Mouse (Mus musculus): Measurements from ENCODE around the gene Lsm12. TPM values are rescaled to one million over a fixed set of nuclear protein-coding genes. Genes with fewer than 3 reads are reported as not detected.
"Not testable (repeated sequence)": the region's sequence is repeated elsewhere in the genome, so short reads cannot be mapped to it uniquely, and the experiment has no call there.

Lsm12 gene
- polyA plus RNA-seq, 1 experiment from 2014 or later: 92.6 TPM

GRCm38 (mm10) chr11:102184253-102184645 is 847 bp downstream of the Lsm12 start:
- no peaks in the 10 kb centered on the region for H3K9me3 ChIP-seq (replicated peaks)
- H3K4me3 ChIP-seq (replicated peaks): peak overlapping the region; percentile 84
- H3K4me1 ChIP-seq (replicated peaks): peaks cover 55% of the 10 kb centered on the region
- peak overlapping the region; percentile 93 for H3K9ac ChIP-seq
- peaks cover 34% of the 10 kb centered on the region for H3K36me3 ChIP-seq
- 3% methylated on average over 7 of the region's 7 CpGs for WGBS (ENCODE audit: insufficient replicate concordance)
- H3K27ac ChIP-seq: peak overlapping the region; percentile 89
- ATAC-seq (ENCODE audit: low read depth) (no peak), DNase-seq (peak; percentile 11)
- H3K4me2 ChIP-seq: peak overlapping the region; percentile 71
- no peaks in the 10 kb centered on the region for H3K27me3 ChIP-seq

DNA sequence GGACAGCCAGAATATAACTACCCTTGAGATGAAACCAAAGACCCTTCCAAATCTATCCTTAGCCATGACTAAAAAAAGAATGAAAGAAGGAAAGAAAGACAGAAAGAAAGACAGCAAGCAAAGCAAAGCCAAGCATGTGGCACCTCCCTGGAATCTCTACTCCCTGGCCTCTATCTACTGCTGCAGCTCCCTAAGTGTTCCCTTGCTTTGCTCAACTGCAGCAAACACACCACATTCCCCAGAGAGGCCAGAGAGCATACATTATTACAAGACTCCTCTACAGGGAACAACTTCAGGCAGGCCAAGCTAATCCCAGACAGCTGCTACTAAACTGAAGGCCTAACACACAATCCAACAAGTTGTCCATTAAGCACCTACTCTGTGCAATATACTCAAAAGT is 5.3 kb downstream of the Lsm12 start:
- H3K4me3 ChIP-seq (replicated peaks): no peak overlapping the region
- no peak overlapping the region for H3K27ac ChIP-seq
- H3K36me3 ChIP-seq: peaks cover 69% of the 10 kb centered on the region
- H3K4me1 ChIP-seq (replicated peaks): peaks cover 44% of the 10 kb centered on the region
- ATAC-seq (ENCODE audit: low read depth) (no peak), DNase-seq (no peak)
- H3K9me3 ChIP-seq (replicated peaks): no peaks in the 10 kb centered on the region
- no peak overlapping the region for H3K4me2 ChIP-seq
- no peak overlapping the region for H3K9ac ChIP-seq
- H3K27me3 ChIP-seq: no peaks in the 10 kb centered on the region

- no peak overlapping the region for H3K27ac ChIP-seq
- H3K36me3 ChIP-seq: peaks cover 79% of the 10 kb centered on the region
- no peaks in the 10 kb centered on the region for H3K27me3 ChIP-seq
- H3K4me1 ChIP-seq (replicated peaks): peaks cover 28% of the 10 kb centered on the region
- no peak overlapping the region for H3K4me2 ChIP-seq
- H3K9ac ChIP-seq: no peak overlapping the region
- ATAC-seq (ENCODE audit: low read depth): no peak
- no peak for DNase-seq
- 75% methylated on average over 5 of the region's 5 CpGs for WGBS (ENCODE audit: insufficient replicate concordance)
- no peak overlapping the region for H3K4me3 ChIP-seq (replicated peaks)
- H3K9me3 ChIP-seq (replicated peaks): no peaks in the 10 kb centered on the region
These were observed 16.4 kb downstream of the Lsm12 start for GRCm38 (mm10) chr11:102168689-102169088.

DNA sequence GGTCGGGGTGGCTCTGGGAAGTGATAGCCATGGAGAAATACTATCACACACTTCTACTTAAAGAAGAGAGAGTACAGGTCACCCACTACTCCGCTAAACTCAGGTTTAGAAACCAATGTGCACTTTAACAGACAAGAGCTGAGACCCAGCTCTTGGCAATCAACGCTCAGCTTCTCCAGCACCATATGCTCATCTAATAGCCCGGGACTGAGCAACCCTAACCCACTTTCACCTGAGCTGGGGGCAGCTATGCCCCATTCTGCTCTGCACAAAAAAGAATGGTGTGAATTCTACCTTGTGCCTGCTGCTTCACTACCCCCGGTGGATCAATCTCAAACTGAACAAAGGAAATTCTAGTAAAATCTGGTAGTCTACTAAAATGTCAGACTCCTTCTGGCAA is 17.6 kb downstream of the Lsm12 start:
- 85% methylated on average over 5 of the region's 5 CpGs for WGBS (ENCODE audit: insufficient replicate concordance)
- H3K4me3 ChIP-seq (replicated peaks): no peak overlapping the region
- no peak overlapping the region for H3K27ac ChIP-seq
- H3K9me3 ChIP-seq (replicated peaks): no peaks in the 10 kb centered on the region
- peaks cover 28% of the 10 kb centered on the region for H3K4me1 ChIP-seq (replicated peaks)
- H3K4me2 ChIP-seq: no peak overlapping the region
- H3K27me3 ChIP-seq: no peaks in the 10 kb centered on the region
- peaks cover 84% of the 10 kb centered on the region for H3K36me3 ChIP-seq
- DNase-seq: no peak
- H3K9ac ChIP-seq: no peak overlapping the region
- no peak for ATAC-seq (ENCODE audit: low read depth)

- no peak overlapping the region for H3K9ac ChIP-seq
- H3K9me3 ChIP-seq (replicated peaks): no peaks in the 10 kb centered on the region
- H3K36me3 ChIP-seq: peaks cover 87% of the 10 kb centered on the region
- ATAC-seq (ENCODE audit: low read depth): no peak
- WGBS (ENCODE audit: insufficient replicate concordance): 76% methylated on average over 6 of the region's 6 CpGs
- no peak for DNase-seq
- H3K4me3 ChIP-seq (replicated peaks): no peak overlapping the region
- H3K4me1 ChIP-seq (replicated peaks): peaks cover 28% of the 10 kb centered on the region
- H3K27ac ChIP-seq: no peak overlapping the region
- no peak overlapping the region for H3K4me2 ChIP-seq
- no peaks in the 10 kb centered on the region for H3K27me3 ChIP-seq
These were observed 18.9 kb downstream of the Lsm12 start for GRCm38 (mm10) chr11:102165971-102166722.

DNA sequence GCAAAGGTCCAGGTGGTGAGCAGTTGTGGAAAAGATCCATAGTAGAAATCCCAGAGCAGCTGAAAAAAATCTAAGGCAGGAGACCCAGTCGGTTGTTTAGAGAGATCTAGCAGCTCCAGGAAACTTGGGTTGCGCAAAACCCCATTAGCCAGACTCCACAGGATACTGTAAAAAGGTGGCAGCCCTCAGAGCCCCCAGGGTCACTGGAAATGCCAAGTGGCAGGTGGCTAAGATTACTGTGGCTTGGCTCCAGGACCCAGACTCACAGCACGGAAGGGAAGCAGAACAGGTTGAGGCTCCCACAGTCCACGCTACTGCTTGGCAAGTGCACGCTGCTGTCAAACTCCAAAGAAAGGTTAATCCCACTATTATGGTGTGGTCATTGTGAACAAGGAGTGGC is 25.3 kb downstream of the Lsm12 start:
- WGBS (ENCODE audit: insufficient replicate concordance): 69% methylated on average over 5 of the region's 5 CpGs
- no peak for ATAC-seq (ENCODE audit: low read depth)

GRCm38 (mm10) chr11:102158024-102158423 is 27.1 kb downstream of the Lsm12 start:
- not testable (repeated sequence) for DNase-seq; H3K9ac ChIP-seq; H3K9me3 ChIP-seq (replicated peaks); H3K4me2 ChIP-seq; ATAC-seq (ENCODE audit: low read depth); H3K27me3 ChIP-seq; H3K4me3 ChIP-seq (replicated peaks); H3K27ac ChIP-seq
- WGBS (ENCODE audit: insufficient replicate concordance): 63% methylated on average over 2 of the region's 2 CpGs
- peaks cover 14% of the 10 kb centered on the region for H3K4me1 ChIP-seq (replicated peaks)
- H3K36me3 ChIP-seq: peaks cover 29% of the 10 kb centered on the region

More for the DNA sequence above, 25.3 kb downstream of the Lsm12 start:
- no peaks in the 10 kb centered on the region for H3K27me3 ChIP-seq
- no peak overlapping the region for H3K27ac ChIP-seq
- H3K4me2 ChIP-seq: no peak overlapping the region
- no peak for DNase-seq
- H3K4me1 ChIP-seq (replicated peaks): peaks cover 14% of the 10 kb centered on the region
- H3K9me3 ChIP-seq (replicated peaks): no peaks in the 10 kb centered on the region
- H3K36me3 ChIP-seq: peaks cover 36% of the 10 kb centered on the region
- no peak overlapping the region for H3K9ac ChIP-seq
- no peak overlapping the region for H3K4me3 ChIP-seq (replicated peaks)

DNA sequence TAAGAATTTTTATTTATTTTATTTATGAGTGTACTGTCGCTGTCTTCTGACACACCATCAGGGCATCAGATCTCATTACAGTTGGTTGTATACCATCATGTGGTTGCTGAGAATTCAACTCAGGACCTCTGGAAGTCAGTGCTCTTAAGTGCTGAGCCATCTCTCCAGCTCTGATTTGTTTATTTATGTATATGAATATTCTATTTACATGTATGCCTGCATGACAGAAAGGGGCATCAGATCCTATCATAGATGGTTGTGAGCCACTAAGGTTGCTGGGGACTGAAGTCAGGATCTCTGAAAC is 28.4 kb downstream of the Lsm12 start:
- Histone ChIP-seq H3K4me3 (replicated peaks) (no peak overlapping the region), H3K9ac (peak overlapping the region; percentile 80), H3K9me3 (replicated peaks) (no peaks in the 10 kb centered on the region), H3K27ac (no peak overlapping the region), H3K4me2 (peak overlapping the region; percentile 90), H3K36me3 (peaks cover 31% of the 10 kb centered on the region), H3K4me1 (replicated peaks) (peaks cover 14% of the 10 kb centered on the region), H3K27me3 (no peaks in the 10 kb centered on the region)
- WGBS (ENCODE audit: insufficient replicate concordance): 5% methylated on average over 1 of the region's 1 CpGs
- DNase-seq: no peak
- ATAC-seq (ENCODE audit: low read depth): no peak

GRCm38 (mm10) chr11:102156039-102156785 is 28.9 kb downstream of the Lsm12 start, which contains the start of gene Tmem101:
Tmem101 (minus strand) TSS chr11:102156404.
- peak within 1 kb of the TSS; percentile 90 for H3K4me2 ChIP-seq
- ATAC-seq (ENCODE audit: low read depth) (peak; percentile 80), DNase-seq (peak; percentile 82)
- H3K9me3 ChIP-seq (replicated peaks): no peaks in the 10 kb centered on the region
- peak within 1 kb of the TSS; percentile 77 for H3K4me3 ChIP-seq (replicated peaks)
- H3K27me3 ChIP-seq: no peaks in the 10 kb centered on the region
- H3K9ac ChIP-seq: peak within 1 kb of the TSS; percentile 80
- WGBS (ENCODE audit: insufficient replicate concordance): under 1% methylated on average over 37 of the region's 37 CpGs
- H3K27ac ChIP-seq: peak within 1 kb of the TSS; percentile 65
- peaks cover 14% of the 10 kb centered on the region for H3K4me1 ChIP-seq (replicated peaks)
- H3K36me3 ChIP-seq: peaks cover 32% of the 10 kb centered on the region

- H3K9me3 ChIP-seq (replicated peaks): no peaks in the 10 kb centered on the region
- H3K27ac ChIP-seq: no peak overlapping the region
- WGBS (ENCODE audit: insufficient replicate concordance): 18% methylated on average over 34 of the region's 34 CpGs
- H3K4me3 ChIP-seq (replicated peaks): peak overlapping the region; percentile 64
- DNase-seq (no peak), ATAC-seq (ENCODE audit: low read depth) (no peak)
- peaks cover 66% of the 10 kb centered on the region for H3K27me3 ChIP-seq
- peak overlapping the region; percentile 81 for H3K4me2 ChIP-seq
- H3K4me1 ChIP-seq (replicated peaks): peaks cover 37% of the 10 kb centered on the region
- peak overlapping the region; percentile 71 for H3K9ac ChIP-seq
- peaks cover 28% of the 10 kb centered on the region for H3K36me3 ChIP-seq
These were observed 37.7 kb downstream of the Lsm12 start for GRCm38 (mm10) chr11:102147213-102147989.

GRCm38 (mm10) chr11:102146531-102146930 is 38.6 kb downstream of the Lsm12 start:
- WGBS (ENCODE audit: insufficient replicate concordance): 7% methylated on average over 17 of the region's 17 CpGs
- Histone ChIP-seq H3K9ac (peak overlapping the region; percentile 71), H3K4me3 (replicated peaks) (peak overlapping the region; percentile 64), H3K36me3 (peaks cover 21% of the 10 kb centered on the region; the same call in 1 of the 2 replicates), H3K27me3 (peaks cover 69% of the 10 kb centered on the region), H3K4me2 (peak overlapping the region; percentile 81), H3K9me3 (replicated peaks) (no peaks in the 10 kb centered on the region), H3K4me1 (replicated peaks) (peaks cover 37% of the 10 kb centered on the region), H3K27ac (peak overlapping the region; percentile 73; the same call in 1 of the 2 replicates)
- ATAC-seq (ENCODE audit: low read depth) (no peak), DNase-seq (no peak)

Data from liver, embryonic 13.5 days (tissue).